Mouse (Mus musculus) kidney, postnatal 0 days (tissue): ENCODE results near the gene Drg1. TPM values are rescaled to one million over a fixed set of nuclear protein-coding genes. Genes with fewer than 3 reads are reported as not detected.
A peak's percentile ranks its signal among the peaks of the same experiment; 100 is the strongest.

ENCODE experiments used
- ATAC-seq: fragments of 200-750 bp; cut with Nextera tagmentation; replicated peaks from 2 replicates; pipeline ENCODE4 v1.8.0; 2017; ENCODE audit warnings: low read depth, moderate number of reproducible peaks, moderate TSS enrichment, moderate library complexity; ENCODE audit not compliant: low FRiP score
- DNase-seq: peaks from one replicate; pipeline ENCODE4 v3.0.0-alpha.2; 2016; ENCODE audit warnings: low spot score
- H3K27ac ChIP-seq: fragments of 300-500 bp; sonication (generic); 2 replicates; pipeline ENCODE4 v1.5.1; 2014; ENCODE audit warnings: mild to moderate bottlenecking
- H3K27me3 ChIP-seq: fragments of 300-500 bp; sonication (generic); 2 replicates; pipeline ENCODE4 v1.6.1; 2014; ENCODE audit warnings: low read length, mixed read lengths; ENCODE audit not compliant: insufficient read depth
- H3K36me3 ChIP-seq: fragments of 300-500 bp; sonication (generic); 2 replicates; pipeline ENCODE4 v1.6.1; 2014; ENCODE audit warnings: low read length, mixed read lengths; ENCODE audit not compliant: insufficient read depth
- H3K4me1 ChIP-seq: fragments of 300-500 bp; sonication (generic); replicated peaks from 2 replicates; pipeline ENCODE4 v1.6.1; 2014; ENCODE audit warnings: antibody characterized with exemption, low read length, mixed read lengths; ENCODE audit not compliant: insufficient read depth
- H3K4me2 ChIP-seq: fragments of 300-500 bp; sonication (generic); 2 replicates; pipeline ENCODE4 v1.6.1; 2014; ENCODE audit warnings: mild to moderate bottlenecking, low read length, moderate library complexity, mixed read lengths
- H3K4me3 ChIP-seq: fragments of 300-500 bp; sonication (generic); replicated peaks from 2 replicates; pipeline ENCODE4 v1.5.1; 2014; ENCODE audit warnings: low read depth, low read length
- H3K9ac ChIP-seq: fragments of 300-500 bp; sonication (generic); 2 replicates; pipeline ENCODE4 v1.6.1; 2014; ENCODE audit warnings: low read depth, low read length
- H3K9me3 ChIP-seq: fragments of 300-500 bp; sonication (generic); replicated peaks from 2 replicates; pipeline ENCODE4 v1.6.1; 2016; ENCODE audit warnings: low read length, inconsistent platforms, mixed read lengths
- CTCF ChIP-seq: IDR thresholded peaks from 2 replicates; pipeline ENCODE4 v1.5.1; 2016; ENCODE audit warnings: antibody characterized with exemption, low read depth, mild to moderate bottlenecking, moderate library complexity
- WGBS: fragments of 180-500 bp; shearing (Covaris S2); extraction: QIAGEN DNeasy Blood & Tissue Kit; methylation state at CpG from one replicate; pipeline ENCODE4 v1.1.7; 2014; 5-methylcytosine and 5-hydroxymethylcytosine counted together
- polyA plus RNA-seq: library from polyadenylated mRNA; unstranded; fragments of >200 nt; fragmentation: Nextera tagmentation; extraction: Ambion mirVana; gene quantifications from 2 replicates; pipeline ENCODE4 v1.2.1, GENCODE M21; 2015

The Drg1 gene
- polyA plus RNA-seq, 1 experiment from 2014 or later = 176 TPM

DNA sequence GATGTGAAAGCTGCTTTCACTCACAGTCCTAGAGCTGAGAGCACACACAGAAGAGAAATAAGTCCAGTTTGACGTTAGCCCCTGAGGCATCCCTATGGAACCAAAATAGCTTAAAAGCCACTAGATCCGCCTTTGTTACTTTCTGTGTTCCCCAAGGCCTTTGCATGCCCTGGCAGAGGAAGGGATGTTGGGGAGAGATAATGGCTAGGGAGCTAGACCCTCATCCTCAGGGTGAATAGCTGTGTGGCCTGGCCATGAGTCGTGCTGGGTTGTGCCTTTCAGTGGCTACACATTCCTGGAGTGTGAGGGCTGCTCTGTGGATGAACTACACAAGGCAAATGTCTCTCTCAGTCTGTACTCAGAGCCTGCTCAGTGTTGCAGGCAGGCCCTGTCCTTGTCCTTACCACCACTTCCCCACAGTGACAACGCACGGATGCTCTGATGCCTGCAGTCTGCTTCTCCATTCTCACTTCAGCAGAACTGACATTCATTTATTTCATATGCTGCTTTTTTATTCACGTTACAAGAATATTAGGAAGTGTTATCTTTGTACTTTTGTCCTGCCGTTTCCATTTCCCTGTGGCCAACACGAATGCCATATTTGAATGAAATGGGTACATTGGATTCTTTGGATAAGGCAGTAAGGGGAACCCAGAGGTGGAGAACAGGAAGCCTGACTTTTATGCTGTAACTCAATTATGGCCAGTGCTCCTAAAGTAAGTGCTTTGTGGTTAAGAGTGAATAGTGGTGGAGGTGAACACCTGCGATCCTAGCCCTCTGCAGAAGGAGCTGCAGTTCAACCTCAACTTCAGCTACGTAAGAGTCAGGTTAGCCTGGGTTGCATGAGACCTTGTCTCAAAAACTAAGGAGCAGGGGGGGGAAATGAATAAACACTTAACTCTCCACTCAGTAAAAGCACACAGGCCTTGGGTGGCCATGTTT, 31.9 kb upstream of the Drg1 start:
- Histone ChIP-seq H3K36me3 (peaks cover 82% of the 10 kb centered on the region), H3K27ac (no peak overlapping the region), H3K4me1 (peaks cover 15% of the 10 kb centered on the region), H3K4me3 (no peak overlapping the region), H3K9ac (no peak overlapping the region), H3K27me3 (no peaks in the 10 kb centered on the region), H3K4me2 (no peak overlapping the region), H3K9me3 (no peaks in the 10 kb centered on the region)
- no peak for TF ChIP-seq CTCF
- WGBS = 78% methylated on average over 10 of the region's 10 CpGs
- DNase-seq (no peak), ATAC-seq (no peak)

DNA sequence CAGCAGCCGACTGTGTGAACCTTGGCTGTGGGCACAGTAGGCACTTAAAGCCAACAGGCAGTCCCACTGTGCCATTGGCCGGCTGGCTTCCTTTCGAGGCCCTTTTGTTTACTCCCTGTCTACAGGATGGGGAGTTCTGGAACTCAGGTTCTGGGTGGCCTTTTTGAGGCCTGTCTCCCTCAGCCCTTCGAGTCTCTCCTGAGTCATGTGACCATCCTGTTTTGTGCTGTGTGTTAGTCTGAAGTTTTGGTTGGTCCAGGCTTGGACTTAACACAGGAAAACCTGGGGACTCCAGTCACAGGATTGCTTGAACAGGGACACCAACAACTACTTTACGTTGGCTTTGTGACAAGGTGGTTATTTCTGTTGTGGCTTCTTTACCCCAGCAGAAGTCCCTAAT, 29.8 kb upstream of the Drg1 start:
- Histone ChIP-seq H3K27ac (no peak overlapping the region), H3K9me3 (no peaks in the 10 kb centered on the region), H3K27me3 (no peaks in the 10 kb centered on the region), H3K4me3 (no peak overlapping the region), H3K36me3 (peaks cover 67% of the 10 kb centered on the region), H3K9ac (no peak overlapping the region), H3K4me1 (peaks cover 20% of the 10 kb centered on the region), H3K4me2 (no peak overlapping the region)
- ATAC-seq (no peak), DNase-seq (no peak)
- no peak for TF ChIP-seq CTCF
- WGBS = 71% methylated on average over 5 of the region's 5 CpGs

DNA sequence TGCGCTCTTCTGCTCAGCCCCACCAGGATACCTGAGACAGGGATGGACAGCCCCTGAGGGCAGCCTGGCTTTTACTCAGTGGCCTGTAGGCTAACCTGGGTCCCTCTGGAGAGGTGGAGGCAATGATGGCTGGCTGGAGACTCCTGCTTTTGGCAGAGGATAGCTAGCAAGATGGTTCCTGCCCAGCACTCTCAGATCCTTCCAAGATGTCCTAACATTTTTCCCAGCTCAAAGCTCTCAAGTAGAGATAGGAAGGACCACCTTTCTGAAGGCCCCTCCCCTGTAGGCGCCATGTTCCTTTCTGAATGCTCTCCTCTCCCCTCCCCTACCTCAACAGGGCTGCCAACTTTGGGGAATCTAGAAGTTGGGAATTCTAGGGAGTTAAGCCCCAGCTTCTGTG, 28.4 kb upstream of the Drg1 start:
- Histone ChIP-seq H3K36me3 (peaks cover 54% of the 10 kb centered on the region), H3K4me2 (no peak overlapping the region), H3K9me3 (no peaks in the 10 kb centered on the region), H3K27ac (no peak overlapping the region), H3K4me1 (peaks cover 20% of the 10 kb centered on the region), H3K4me3 (no peak overlapping the region), H3K27me3 (no peaks in the 10 kb centered on the region), H3K9ac (no peak overlapping the region)
- 96% methylated on average over 2 of the region's 2 CpGs for WGBS
- no peak for ATAC-seq
- no peak for TF ChIP-seq CTCF
- no peak for DNase-seq

DNA sequence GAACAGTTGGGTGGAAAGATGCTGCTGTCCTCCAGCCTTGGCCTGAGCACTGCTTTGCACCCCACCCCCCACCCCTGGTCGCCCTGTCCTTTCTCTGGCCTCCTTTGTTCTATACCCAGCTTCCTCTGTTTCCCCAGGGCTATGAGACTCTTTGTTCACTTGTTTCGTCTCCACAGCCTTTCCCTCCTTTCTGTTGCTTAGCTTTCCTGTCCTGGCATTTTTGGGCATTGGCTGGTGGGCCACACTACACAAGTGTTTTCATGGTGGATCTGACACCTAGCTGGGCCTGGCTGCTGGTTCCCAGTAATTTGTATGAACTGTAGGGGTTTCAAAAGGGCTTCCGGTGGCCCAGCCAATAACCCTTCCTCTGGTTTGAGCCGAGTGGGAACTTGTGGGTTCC, 27.1 kb upstream of the Drg1 start:
- no peaks in the 10 kb centered on the region for H3K27me3 ChIP-seq
- peak overlapping the region; percentile 100; the same call in 1 of the 2 replicates for H3K27ac ChIP-seq
- H3K9ac ChIP-seq = peak overlapping the region; percentile 97
- no peaks in the 10 kb centered on the region for H3K9me3 ChIP-seq
- DNase-seq = no peak
- peak overlapping the region; percentile 80 for H3K4me3 ChIP-seq
- WGBS = 27% methylated on average over 4 of the region's 4 CpGs
- no peak for ATAC-seq
- peaks cover 20% of the 10 kb centered on the region for H3K4me1 ChIP-seq
- peaks cover 44% of the 10 kb centered on the region for H3K36me3 ChIP-seq
- peak overlapping the region; percentile 96 for H3K4me2 ChIP-seq
- TF ChIP-seq CTCF = no peak

DNA sequence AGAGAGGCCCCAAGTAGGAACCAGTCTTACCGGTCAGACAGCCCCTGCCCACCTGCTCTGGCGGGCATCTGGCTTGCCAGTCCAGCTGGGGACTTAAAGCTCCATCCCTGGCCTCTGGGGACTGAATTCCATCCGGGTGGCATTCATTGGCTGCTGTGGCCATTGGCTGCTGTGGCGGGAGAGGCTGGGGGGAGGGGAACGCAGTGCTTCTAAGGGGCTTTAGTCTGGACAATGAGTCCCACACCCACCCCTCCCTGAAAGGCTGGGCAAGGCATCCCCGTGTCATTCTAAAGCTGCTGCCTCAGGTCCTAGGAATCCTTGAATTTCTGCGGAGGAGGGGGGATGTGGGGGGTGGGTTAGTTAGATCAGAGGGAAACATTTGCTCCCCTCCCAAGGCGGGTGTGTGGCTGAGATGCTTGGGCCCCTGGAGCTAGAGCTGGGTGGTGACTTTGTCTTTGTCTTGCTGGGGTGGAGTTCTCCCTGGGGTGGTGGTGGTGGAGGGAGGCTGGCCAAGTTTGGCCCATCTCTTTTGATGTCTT, 26.6 kb upstream of the Drg1 start:
- DNase-seq (peak; percentile 75), ATAC-seq (no peak; the same call in 1 of the 2 replicates)
- peak overlapping the region; percentile 96 for H3K4me2 ChIP-seq
- no peaks in the 10 kb centered on the region for H3K27me3 ChIP-seq
- TF ChIP-seq CTCF = no peak
- WGBS = under 1% methylated on average over 8 of the region's 8 CpGs
- peak overlapping the region; percentile 80 for H3K4me3 ChIP-seq
- H3K36me3 ChIP-seq = peaks cover 41% of the 10 kb centered on the region
- H3K9me3 ChIP-seq = no peaks in the 10 kb centered on the region
- H3K4me1 ChIP-seq = peaks cover 20% of the 10 kb centered on the region
- H3K9ac ChIP-seq = peak overlapping the region; percentile 97
- H3K27ac ChIP-seq = peak overlapping the region; percentile 100

DNA sequence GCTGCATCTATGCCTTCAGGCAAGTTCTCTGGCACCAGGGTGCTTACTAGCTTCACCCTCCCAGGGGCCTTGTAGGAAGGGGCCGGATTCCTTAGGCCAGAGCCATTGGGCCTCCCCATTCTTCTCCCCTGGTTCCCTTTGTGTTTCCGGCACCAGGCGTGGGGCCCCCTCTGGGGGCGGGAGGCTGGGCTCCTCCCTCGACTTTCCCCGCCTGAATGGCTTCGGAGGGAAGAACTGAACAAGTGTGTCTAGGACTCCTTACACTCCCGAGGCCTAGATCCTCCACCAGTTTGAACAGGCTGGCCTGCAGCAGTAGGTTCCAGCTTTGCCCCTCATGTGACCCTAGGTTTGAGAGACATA, 25.8 kb upstream of the Drg1 start:
- peak overlapping the region; percentile 80 for H3K4me3 ChIP-seq
- H3K9me3 ChIP-seq = no peaks in the 10 kb centered on the region
- ATAC-seq (peak; percentile 23), DNase-seq (peak; percentile 84)
- H3K27ac ChIP-seq = peak overlapping the region; percentile 100
- 0 out of 2 replicates have a peak, but pooled peaks have one; percentile 12 for TF ChIP-seq CTCF
- H3K4me1 ChIP-seq = peaks cover 20% of the 10 kb centered on the region
- no peaks in the 10 kb centered on the region for H3K27me3 ChIP-seq
- H3K4me2 ChIP-seq = peak overlapping the region; percentile 96
- peaks cover 37% of the 10 kb centered on the region for H3K36me3 ChIP-seq
- 0% methylated on average over 8 of the region's 8 CpGs for WGBS
- peak overlapping the region; percentile 97 for H3K9ac ChIP-seq
